Mouse (Mus musculus) retina, adult 2 months (tissue): ENCODE results near the gene Sidt2.

Source experiments
- DNase-seq: peaks from one replicate; pipeline ENCODE4 v3.0.0-alpha.2; 2012; ENCODE audit warnings: low read depth, low spot score

The Sidt2 gene

GRCm38 (mm10) chr9:45910995-45911394 lies 44.1 kb downstream of the Sidt2 start:
- no peak for DNase-seq

GRCm38 (mm10) chr9:45907078-45907428 lies 48.0 kb downstream of the Sidt2 start:
- no peak for DNase-seq

- peak; percentile 78 for DNase-seq
Measured at GRCm38 (mm10) chr9:45906355-45907077, 48.5 kb downstream of the Sidt2 start, which contains the start of the genes Pcsk7 and Rnf214. TSS of gene Pcsk7 (plus strand) at chr9:45906497. TSS of gene Rnf214 (minus strand) at chr9:45906911.

GRCm38 (mm10) chr9:45905811-45906237 lies 49.2 kb downstream of the Sidt2 start:
- DNase-seq = no peak

- DNase-seq = no peak
Measured at GRCm38 (mm10) chr9:45905196-45905595, 49.9 kb downstream of the Sidt2 start.

GRCm38 (mm10) chr9:45893681-45894080 lies 61.4 kb downstream of the Sidt2 start:
- DNase-seq = no peak
